Mouse (Mus musculus) gonadal fat pad, adult 2 months (tissue): Measurements from ENCODE around the gene Kansl2. TPM values are rescaled to one million over a fixed set of nuclear protein-coding genes. Genes with fewer than 3 reads are reported as not detected.

Experiments used
- DNase-seq: peaks from one replicate; pipeline ENCODE4 v3.0.0-alpha.2; 2012; ENCODE audit warnings: low read depth
- polyA plus RNA-seq: library from polyadenylated mRNA; depleted of rRNA; stranded (reverse); fragments of >200 nt; gene quantifications from 2 replicates; pipeline ENCODE4 v1.2.3, GENCODE M21; 2012; rRNA removed

Kansl2 gene
- polyA plus RNA-seq = 38.4 and 41.0 TPM in 2 replicates

- peak; percentile 72 for DNase-seq
Observed at GRCm38 (mm10) chr15:98533881-98534627, at the start of gene Kansl2. TSS of gene Kansl2 (minus strand) at chr15:98534264.

GRCm38 (mm10) chr15:98582996-98583395 is 48.9 kb upstream of the Kansl2 start:
- DNase-seq = no peak

- DNase-seq = no peak
Observed at GRCm38 (mm10) chr15:98582410-98582809, 48.3 kb upstream of the Kansl2 start.

- DNase-seq = no peak
Observed at GRCm38 (mm10) chr15:98579795-98580464, 45.9 kb upstream of the Kansl2 start.

GRCm38 (mm10) chr15:98579310-98579709 is 45.2 kb upstream of the Kansl2 start:
- no peak for DNase-seq

- no peak for DNase-seq
Observed at GRCm38 (mm10) chr15:98573293-98573692, 39.2 kb upstream of the Kansl2 start.

GRCm38 (mm10) chr15:98570873-98571538 is 36.9 kb upstream of the Kansl2 start, which contains the start of the genes Ccnt1 and 4930415O20Rik:
TSS of gene Ccnt1 (minus strand) at chr15:98570923.
TSS of gene 4930415O20Rik (plus strand) at chr15:98571004.
- no peak for DNase-seq

GRCm38 (mm10) chr15:98569795-98570365 is 35.8 kb upstream of the Kansl2 start:
- DNase-seq = no peak

- DNase-seq = no peak
Observed at GRCm38 (mm10) chr15:98569216-98569615, 35.2 kb upstream of the Kansl2 start.

GRCm38 (mm10) chr15:98568256-98569033 is 34.4 kb upstream of the Kansl2 start:
- no peak for DNase-seq

GRCm38 (mm10) chr15:98567278-98568134 is 33.4 kb upstream of the Kansl2 start:
- DNase-seq = peak; percentile 68

- no peak for DNase-seq
Observed at GRCm38 (mm10) chr15:98566973-98567277, 32.9 kb upstream of the Kansl2 start.

GRCm38 (mm10) chr15:98557186-98557585 is 23.1 kb upstream of the Kansl2 start:
- no peak for DNase-seq

- DNase-seq = no peak
Observed at GRCm38 (mm10) chr15:98555881-98556280, 21.8 kb upstream of the Kansl2 start.

- DNase-seq = no peak
Observed at GRCm38 (mm10) chr15:98552758-98553157, 18.7 kb upstream of the Kansl2 start.

GRCm38 (mm10) chr15:98546843-98547242 is 12.8 kb upstream of the Kansl2 start:
- no peak for DNase-seq

- DNase-seq = no peak
Observed at GRCm38 (mm10) chr15:98545151-98545550, 11.1 kb upstream of the Kansl2 start.

GRCm38 (mm10) chr15:98543341-98543740 is 9.3 kb upstream of the Kansl2 start:
- DNase-seq = no peak

- DNase-seq = no peak
Observed at GRCm38 (mm10) chr15:98541064-98541463, 7.0 kb upstream of the Kansl2 start.

GRCm38 (mm10) chr15:98537923-98538322 is 3.9 kb upstream of the Kansl2 start:
- no peak for DNase-seq
